Mouse (Mus musculus) kidney, postnatal 0 days (tissue): Measurements from ENCODE around the gene Exoc6. TPM values are rescaled to one million over a fixed set of nuclear protein-coding genes. Genes with fewer than 3 reads are reported as not detected.

Source experiments
- ATAC-seq: fragments of 200-750 bp; cut with Nextera tagmentation; replicated peaks from 2 replicates; pipeline ENCODE4 v1.8.0; 2017; ENCODE audit warnings: low read depth, moderate number of reproducible peaks, moderate TSS enrichment, moderate library complexity; ENCODE audit not compliant: low FRiP score
- DNase-seq: peaks from one replicate; pipeline ENCODE4 v3.0.0-alpha.2; 2016; ENCODE audit warnings: low spot score
- H3K27ac ChIP-seq: fragments of 300-500 bp; sonication (generic); 2 replicates; pipeline ENCODE4 v1.5.1; 2014; ENCODE audit warnings: mild to moderate bottlenecking
- H3K27me3 ChIP-seq: fragments of 300-500 bp; sonication (generic); 2 replicates; pipeline ENCODE4 v1.6.1; 2014; ENCODE audit warnings: low read length, mixed read lengths; ENCODE audit not compliant: insufficient read depth
- H3K36me3 ChIP-seq: fragments of 300-500 bp; sonication (generic); 2 replicates; pipeline ENCODE4 v1.6.1; 2014; ENCODE audit warnings: low read length, mixed read lengths; ENCODE audit not compliant: insufficient read depth
- H3K4me1 ChIP-seq: fragments of 300-500 bp; sonication (generic); replicated peaks from 2 replicates; pipeline ENCODE4 v1.6.1; 2014; ENCODE audit warnings: antibody characterized with exemption, low read length, mixed read lengths; ENCODE audit not compliant: insufficient read depth
- H3K4me2 ChIP-seq: fragments of 300-500 bp; sonication (generic); 2 replicates; pipeline ENCODE4 v1.6.1; 2014; ENCODE audit warnings: mild to moderate bottlenecking, low read length, moderate library complexity, mixed read lengths
- H3K4me3 ChIP-seq: fragments of 300-500 bp; sonication (generic); replicated peaks from 2 replicates; pipeline ENCODE4 v1.5.1; 2014; ENCODE audit warnings: low read depth, low read length
- H3K9ac ChIP-seq: fragments of 300-500 bp; sonication (generic); 2 replicates; pipeline ENCODE4 v1.6.1; 2014; ENCODE audit warnings: low read depth, low read length
- H3K9me3 ChIP-seq: fragments of 300-500 bp; sonication (generic); replicated peaks from 2 replicates; pipeline ENCODE4 v1.6.1; 2016; ENCODE audit warnings: low read length, inconsistent platforms, mixed read lengths
- CTCF ChIP-seq: IDR thresholded peaks from 2 replicates; pipeline ENCODE4 v1.5.1; 2016; ENCODE audit warnings: antibody characterized with exemption, low read depth, mild to moderate bottlenecking, moderate library complexity
- WGBS: fragments of 180-500 bp; shearing (Covaris S2); extraction: QIAGEN DNeasy Blood & Tissue Kit; methylation state at CpG from one replicate; pipeline ENCODE4 v1.1.7; 2014; 5-methylcytosine and 5-hydroxymethylcytosine counted together
- polyA plus RNA-seq: library from polyadenylated mRNA; unstranded; fragments of >200 nt; fragmentation: Nextera tagmentation; extraction: Ambion mirVana; gene quantifications from 2 replicates; pipeline ENCODE4 v1.2.1, GENCODE M21; 2015

Exoc6 gene
- polyA plus RNA-seq, 1 experiment from 2014 or later = 28.1 TPM

DNA sequence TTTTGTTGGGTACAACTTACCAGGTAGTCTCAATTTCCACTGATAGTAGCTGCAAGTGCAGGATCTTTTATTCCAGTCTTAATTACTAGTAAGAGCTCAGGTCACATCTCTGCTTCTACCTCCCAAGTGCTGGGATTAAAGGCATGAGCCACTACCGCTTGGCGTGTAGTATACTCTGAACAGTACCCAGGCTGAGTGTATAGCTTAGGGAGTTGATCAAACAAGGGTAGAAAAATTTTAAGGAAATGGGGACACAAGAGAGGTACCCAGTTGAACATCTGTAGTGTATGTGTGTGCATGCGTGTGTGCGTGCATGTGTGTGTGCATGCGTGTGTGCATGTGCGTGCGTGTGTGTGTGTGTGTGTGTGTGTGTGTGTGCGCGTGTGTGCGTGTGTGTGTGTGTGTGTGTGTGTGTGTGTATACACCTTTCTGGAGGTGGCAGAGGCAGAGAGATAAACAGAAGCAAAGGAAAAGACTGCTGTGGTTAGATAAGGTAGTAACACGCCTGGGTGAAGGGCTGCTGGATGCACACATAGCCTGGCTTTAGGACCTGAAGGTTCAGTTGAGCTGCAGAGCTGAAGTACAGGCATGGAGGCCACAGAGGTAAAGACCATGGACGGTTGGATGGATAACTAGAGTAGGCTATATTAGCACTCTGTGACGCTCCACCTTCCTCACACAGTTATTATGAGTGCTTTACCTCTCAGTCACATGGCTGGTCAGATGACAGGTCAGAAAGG lies 117.8 kb downstream of the Exoc6 start:
- no peak for TF ChIP-seq CTCF
- WGBS = 65% methylated on average over 13 of the region's 13 CpGs
- no peaks in the 10 kb centered on the region for H3K4me1 ChIP-seq
- no peaks in the 10 kb centered on the region for H3K27me3 ChIP-seq
- DNase-seq (no peak), ATAC-seq (peak; percentile 49; the same call in 1 of the 2 replicates)
- H3K9ac ChIP-seq = no peak overlapping the region
- H3K4me3 ChIP-seq = no peak overlapping the region
- no peak overlapping the region for H3K4me2 ChIP-seq
- no peaks in the 10 kb centered on the region for H3K36me3 ChIP-seq
- H3K27ac ChIP-seq = no peak overlapping the region
- no peaks in the 10 kb centered on the region for H3K9me3 ChIP-seq

DNA sequence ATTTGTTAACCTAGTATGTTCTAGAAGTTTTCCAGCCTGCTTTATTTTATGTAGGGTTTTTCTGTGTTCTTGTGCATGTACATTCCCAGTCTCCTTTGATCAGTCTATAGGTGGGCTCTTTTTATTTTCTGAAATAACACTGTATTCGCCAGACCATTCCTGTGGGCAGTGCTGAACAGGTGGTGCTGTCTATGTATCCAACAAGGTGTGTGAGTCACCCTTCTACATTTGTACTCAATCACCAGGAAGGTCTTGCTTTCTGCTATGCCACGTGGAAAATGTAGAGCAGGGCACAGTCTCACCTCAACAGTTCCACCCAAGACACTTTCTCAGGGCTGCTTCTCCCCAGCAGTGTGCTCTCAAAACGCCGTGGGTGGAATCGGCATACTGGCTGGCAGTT lies 118.4 kb downstream of the Exoc6 start:
- no peak for TF ChIP-seq CTCF
- no peak for DNase-seq
- Histone ChIP-seq H3K27me3 (no peaks in the 10 kb centered on the region), H3K4me1 (no peaks in the 10 kb centered on the region), H3K4me2 (no peak overlapping the region), H3K4me3 (no peak overlapping the region), H3K9me3 (no peaks in the 10 kb centered on the region), H3K27ac (no peak overlapping the region), H3K9ac (no peak overlapping the region), H3K36me3 (no peaks in the 10 kb centered on the region)
- WGBS = 84% methylated on average over 5 of the region's 5 CpGs
- no peak for ATAC-seq

- Histone ChIP-seq H3K27ac (no peak overlapping the region), H3K36me3 (no peaks in the 10 kb centered on the region), H3K4me1 (no peaks in the 10 kb centered on the region), H3K4me3 (no peak overlapping the region), H3K4me2 (no peak overlapping the region), H3K9ac (no peak overlapping the region), H3K9me3 (no peaks in the 10 kb centered on the region), H3K27me3 (no peaks in the 10 kb centered on the region)
- no peak for DNase-seq
- TF ChIP-seq CTCF = no peak
- ATAC-seq = no peak
- WGBS = 83% methylated on average over 5 of the region's 5 CpGs
Observed at GRCm38 (mm10) chr19:37669486-37669885, 119.3 kb downstream of the Exoc6 start.

DNA sequence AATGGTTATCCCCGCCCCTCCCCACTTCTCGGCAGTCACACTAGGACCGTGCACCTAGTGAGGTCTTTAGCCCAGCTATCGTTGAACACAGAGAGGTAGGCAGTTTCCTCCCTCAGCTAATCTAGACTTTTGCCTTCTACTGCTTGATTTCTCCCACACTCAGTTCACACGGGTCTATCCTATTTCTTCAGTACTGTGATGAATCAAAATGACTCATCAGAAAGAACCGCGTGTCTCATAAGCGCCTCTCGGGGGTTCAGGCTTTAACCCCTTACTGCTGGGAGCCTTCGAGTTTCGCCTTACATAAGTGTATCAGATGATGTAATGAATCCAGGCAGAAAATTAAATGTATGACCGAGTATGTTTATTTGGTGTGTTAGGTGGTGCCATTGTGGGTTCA lies 123.2 kb downstream of the Exoc6 start:
- Histone ChIP-seq H3K4me3 (no peak overlapping the region), H3K9me3 (no peaks in the 10 kb centered on the region), H3K27ac (no peak overlapping the region), H3K27me3 (no peaks in the 10 kb centered on the region), H3K9ac (no peak overlapping the region), H3K36me3 (no peaks in the 10 kb centered on the region), H3K4me2 (no peak overlapping the region), H3K4me1 (no peaks in the 10 kb centered on the region)
- ATAC-seq = no peak
- 45% methylated on average over 12 of the region's 12 CpGs for WGBS
- TF ChIP-seq CTCF = no peak
- DNase-seq = no peak

DNA sequence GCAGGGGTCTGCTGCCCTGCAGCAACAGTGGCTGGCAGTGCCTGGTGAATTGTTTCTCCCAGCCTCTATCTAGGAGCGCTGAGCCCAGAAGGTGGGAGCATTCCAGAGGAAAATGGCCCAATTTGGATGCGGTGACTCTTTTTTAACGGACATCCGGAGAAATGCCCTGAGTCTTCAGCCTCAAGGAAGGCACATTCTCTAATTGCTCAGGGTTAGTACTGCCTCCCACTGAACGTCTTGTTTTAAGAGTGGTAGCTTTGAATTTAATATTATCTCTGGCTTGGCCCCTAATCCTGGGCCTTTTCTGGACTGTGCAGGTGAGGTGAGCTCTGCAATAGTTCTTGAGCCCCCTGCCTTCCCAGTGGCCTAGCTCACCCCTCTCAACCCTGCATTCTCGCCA lies 135.1 kb downstream of the Exoc6 start, which contains the start of gene Cyp26c1:
Cyp26c1 (plus strand) TSS at position 301 of the 400 bp plus-strand sequence.
- Histone ChIP-seq H3K27me3 (peaks cover 66% of the 10 kb centered on the region), H3K4me3 (no peak within 1 kb of the TSS), H3K27ac (no peak within 1 kb of the TSS), H3K4me1 (no peaks in the 10 kb centered on the region), H3K9ac (no peak within 1 kb of the TSS), H3K9me3 (no peaks in the 10 kb centered on the region), H3K36me3 (no peaks in the 10 kb centered on the region), H3K4me2 (no peak within 1 kb of the TSS)
- 13% methylated on average over 6 of the region's 6 CpGs for WGBS
- DNase-seq (no peak), ATAC-seq (no peak)
- TF ChIP-seq CTCF = no peak

- Histone ChIP-seq H3K4me3 (no peak overlapping the region), H3K27ac (no peak overlapping the region), H3K9ac (no peak overlapping the region), H3K27me3 (peaks cover 77% of the 10 kb centered on the region), H3K4me1 (peaks cover 3% of the 10 kb centered on the region; the same call in 1 of the 2 replicates), H3K9me3 (no peaks in the 10 kb centered on the region), H3K4me2 (no peak overlapping the region), H3K36me3 (no peaks in the 10 kb centered on the region)
- ATAC-seq (no peak), DNase-seq (no peak)
- no peak for TF ChIP-seq CTCF
- WGBS = 4% methylated on average over 23 of the region's 23 CpGs
Observed at GRCm38 (mm10) chr19:37686347-37686746, 136.1 kb downstream of the Exoc6 start.
